Mouse (Mus musculus): ENCODE measurements around the gene Flvcr2. TPM values are rescaled to one million over a fixed set of nuclear protein-coding genes. Genes with fewer than 3 reads are reported as not detected.

Gene Flvcr2
- total and polyA plus RNA-seq, 2 experiments, result 2.8 TPM

DNA sequence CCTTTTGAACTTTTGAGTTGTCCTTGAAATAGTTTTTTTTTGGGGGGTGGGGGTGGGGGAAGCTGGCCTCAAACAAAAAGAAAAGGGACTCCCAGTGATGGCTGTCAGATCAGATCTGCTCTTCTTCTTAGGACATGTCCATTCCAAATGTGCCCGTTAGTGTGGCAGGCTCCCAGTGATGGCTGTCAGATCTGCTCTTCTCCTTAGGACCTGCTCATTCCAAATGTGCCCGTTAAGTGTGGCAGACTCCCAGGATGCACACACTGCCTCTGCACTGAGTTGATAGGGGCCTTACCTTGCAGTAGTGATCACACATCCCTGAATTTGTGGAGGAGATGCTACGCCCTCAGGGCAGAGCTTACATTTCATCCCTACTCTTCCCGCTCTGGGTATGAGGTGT is 45.8 kb downstream of the Flvcr2 start:
- H3K4me3 ChIP-seq (ENCODE audit: insufficient read depth, low read depth, low read length), result no peak overlapping the region
- H3K9ac ChIP-seq (ENCODE audit: low read depth, low read length), result no peak overlapping the region
- no peaks in the 10 kb centered on the region for H3K79me2 ChIP-seq (ENCODE audit: control insufficient read depth, insufficient read depth, low read length)
- no peaks in the 10 kb centered on the region for H3K36me3 ChIP-seq (ENCODE audit: control insufficient read depth, insufficient read depth, low read length)
- H3K4me1 ChIP-seq (ENCODE audit: control insufficient read depth, insufficient read depth, low read length), result no peaks in the 10 kb centered on the region
- DNase-seq (ENCODE audit: extremely low read depth, low read depth, low spot score), result no peak
- WGBS, result 96% methylated on average over 4 of the region's 4 CpGs
- TF ChIP-seq POLR2A (IDR thresholded peaks at IDR 0.05; ENCODE audit: extremely low read depth, insufficient read depth, low read length) (no peak), CTCF (IDR thresholded peaks at IDR 0.05; ENCODE audit: low read depth, low read length) (no peak)
- H3K27me3 ChIP-seq (ENCODE audit: control insufficient read depth, insufficient read depth, low read length), result no peaks in the 10 kb centered on the region
- no peak overlapping the region for H3K27ac ChIP-seq (replicated peaks; ENCODE audit: insufficient read depth, low read depth, low read length)

- no peak for DNase-seq (ENCODE audit: extremely low read depth, low read depth, low spot score)
- Histone ChIP-seq H3K79me2 (ENCODE audit: control insufficient read depth, insufficient read depth, low read length) (no peaks in the 10 kb centered on the region), H3K4me1 (ENCODE audit: control insufficient read depth, insufficient read depth, low read length) (no peaks in the 10 kb centered on the region), H3K27me3 (ENCODE audit: control insufficient read depth, insufficient read depth, low read length) (no peaks in the 10 kb centered on the region), H3K36me3 (ENCODE audit: control insufficient read depth, insufficient read depth, low read length) (no peaks in the 10 kb centered on the region), H3K4me3 (ENCODE audit: insufficient read depth, low read depth, low read length) (no peak overlapping the region), H3K27ac (replicated peaks; ENCODE audit: insufficient read depth, low read depth, low read length) (no peak overlapping the region), H3K9ac (ENCODE audit: low read depth, low read length) (no peak overlapping the region)
- TF ChIP-seq CTCF (IDR thresholded peaks at IDR 0.05; ENCODE audit: low read depth, low read length) (no peak), POLR2A (IDR thresholded peaks at IDR 0.05; ENCODE audit: extremely low read depth, insufficient read depth, low read length) (no peak)
- 67% methylated on average over 6 of the region's 6 CpGs for WGBS
Measured at GRCm38 (mm10) chr12:85792821-85793346, 46.5 kb downstream of the Flvcr2 start.

DNA sequence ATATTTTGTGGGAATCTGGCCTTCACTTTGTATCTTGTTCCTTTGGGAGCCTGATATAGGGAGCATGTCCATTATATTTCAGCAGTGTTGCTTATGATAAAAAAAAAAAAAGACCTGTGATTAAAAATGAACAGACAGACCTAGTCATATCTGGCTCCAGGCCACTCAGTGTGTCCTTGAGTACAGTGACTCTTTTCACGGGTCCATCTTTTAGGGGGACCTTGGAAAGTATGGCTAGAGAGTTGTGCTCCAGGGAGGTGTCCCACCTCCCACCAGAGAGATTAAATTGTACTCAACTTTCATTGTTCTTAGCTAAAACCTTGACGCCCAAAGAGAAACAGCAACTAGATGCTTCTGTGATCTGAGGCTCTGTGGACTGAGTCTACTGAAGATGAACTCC is 47.8 kb downstream of the Flvcr2 start:
- H3K36me3 ChIP-seq (ENCODE audit: control insufficient read depth, insufficient read depth, low read length), result no peaks in the 10 kb centered on the region
- no peak overlapping the region for H3K9ac ChIP-seq (ENCODE audit: low read depth, low read length)
- H3K4me3 ChIP-seq (ENCODE audit: insufficient read depth, low read depth, low read length), result no peak overlapping the region
- 82% methylated on average over 2 of the region's 2 CpGs for WGBS
- no peak for DNase-seq (ENCODE audit: extremely low read depth, low read depth, low spot score)
- H3K4me1 ChIP-seq (ENCODE audit: control insufficient read depth, insufficient read depth, low read length), result no peaks in the 10 kb centered on the region
- no peaks in the 10 kb centered on the region for H3K79me2 ChIP-seq (ENCODE audit: control insufficient read depth, insufficient read depth, low read length)
- no peak for TF ChIP-seq CTCF (IDR thresholded peaks at IDR 0.05; ENCODE audit: low read depth, low read length)
- no peak for TF ChIP-seq POLR2A (IDR thresholded peaks at IDR 0.05; ENCODE audit: extremely low read depth, insufficient read depth, low read length)
- no peaks in the 10 kb centered on the region for H3K27me3 ChIP-seq (ENCODE audit: control insufficient read depth, insufficient read depth, low read length)
- no peak overlapping the region for H3K27ac ChIP-seq (replicated peaks; ENCODE audit: insufficient read depth, low read depth, low read length)

- H3K4me1 ChIP-seq (ENCODE audit: control insufficient read depth, insufficient read depth, low read length), result no peaks in the 10 kb centered on the region
- no peak for DNase-seq (ENCODE audit: extremely low read depth, low read depth, low spot score)
- H3K4me3 ChIP-seq (ENCODE audit: insufficient read depth, low read depth, low read length), result no peak overlapping the region
- 58% methylated on average over 1 of the region's 1 CpGs for WGBS
- H3K79me2 ChIP-seq (ENCODE audit: control insufficient read depth, insufficient read depth, low read length), result no peaks in the 10 kb centered on the region
- H3K27ac ChIP-seq (replicated peaks; ENCODE audit: insufficient read depth, low read depth, low read length), result no peak overlapping the region
- no peaks in the 10 kb centered on the region for H3K27me3 ChIP-seq (ENCODE audit: control insufficient read depth, insufficient read depth, low read length)
- H3K36me3 ChIP-seq (ENCODE audit: control insufficient read depth, insufficient read depth, low read length), result no peaks in the 10 kb centered on the region
- TF ChIP-seq POLR2A (IDR thresholded peaks at IDR 0.05; ENCODE audit: extremely low read depth, insufficient read depth, low read length), result no peak
- no peak for TF ChIP-seq CTCF (IDR thresholded peaks at IDR 0.05; ENCODE audit: low read depth, low read length)
- no peak overlapping the region for H3K9ac ChIP-seq (ENCODE audit: low read depth, low read length)
Measured at GRCm38 (mm10) chr12:85795551-85795950, 49.2 kb downstream of the Flvcr2 start.

- TF ChIP-seq CTCF (IDR thresholded peaks at IDR 0.05; ENCODE audit: low read depth, low read length) (no peak), POLR2A (IDR thresholded peaks at IDR 0.05; ENCODE audit: extremely low read depth, insufficient read depth, low read length) (no peak)
- Histone ChIP-seq H3K79me2 (ENCODE audit: control insufficient read depth, insufficient read depth, low read length) (no peaks in the 10 kb centered on the region), H3K4me3 (ENCODE audit: insufficient read depth, low read depth, low read length) (no peak overlapping the region), H3K4me1 (ENCODE audit: control insufficient read depth, insufficient read depth, low read length) (no peaks in the 10 kb centered on the region), H3K27ac (replicated peaks; ENCODE audit: insufficient read depth, low read depth, low read length) (no peak overlapping the region), H3K27me3 (ENCODE audit: control insufficient read depth, insufficient read depth, low read length) (no peaks in the 10 kb centered on the region), H3K36me3 (ENCODE audit: control insufficient read depth, insufficient read depth, low read length) (no peaks in the 10 kb centered on the region), H3K9ac (ENCODE audit: low read depth, low read length) (no peak overlapping the region)
- 79% methylated on average over 9 of the region's 9 CpGs for WGBS
- DNase-seq (ENCODE audit: extremely low read depth, low read depth, low spot score), result no peak
Measured at GRCm38 (mm10) chr12:85800031-85800430, 53.7 kb downstream of the Flvcr2 start.

DNA sequence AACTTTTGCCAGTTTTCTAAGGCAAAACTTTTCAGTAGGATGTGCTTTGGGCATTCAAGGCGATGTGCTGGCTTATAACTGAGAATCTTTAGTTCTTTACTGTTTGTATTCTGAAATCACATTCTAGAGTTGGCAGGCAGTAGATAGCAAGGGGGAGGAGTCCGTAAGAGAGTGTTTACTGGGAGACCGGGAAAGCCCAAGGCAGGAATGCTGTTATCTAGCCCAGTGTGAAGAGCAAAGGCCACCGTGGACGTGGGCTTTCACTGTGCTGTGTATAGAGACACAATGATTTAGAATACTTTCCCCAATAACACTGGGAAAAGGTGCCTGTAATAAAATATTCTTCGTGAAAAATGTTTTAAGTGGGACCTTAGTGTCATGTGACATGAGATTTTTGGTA is 63.4 kb downstream of the Flvcr2 start:
- 10% methylated on average over 6 of the region's 6 CpGs for WGBS
- DNase-seq (ENCODE audit: extremely low read depth, low read depth, low spot score), result peak; percentile 88
- TF ChIP-seq POLR2A (IDR thresholded peaks at IDR 0.05; ENCODE audit: extremely low read depth, insufficient read depth, low read length) (no peak), CTCF (IDR thresholded peaks at IDR 0.05; ENCODE audit: low read depth, low read length) (no peak)
- Histone ChIP-seq H3K36me3 (ENCODE audit: control insufficient read depth, insufficient read depth, low read length) (peaks cover 8% of the 10 kb centered on the region), H3K9ac (ENCODE audit: low read depth, low read length) (no peak overlapping the region), H3K4me1 (ENCODE audit: control insufficient read depth, insufficient read depth, low read length) (peaks cover 10% of the 10 kb centered on the region), H3K27me3 (ENCODE audit: control insufficient read depth, insufficient read depth, low read length) (no peaks in the 10 kb centered on the region), H3K27ac (replicated peaks; ENCODE audit: insufficient read depth, low read depth, low read length) (no peak overlapping the region), H3K79me2 (ENCODE audit: control insufficient read depth, insufficient read depth, low read length) (no peaks in the 10 kb centered on the region), H3K4me3 (ENCODE audit: insufficient read depth, low read depth, low read length) (no peak overlapping the region)

All from liver, adult 2 months (tissue).